Mouse (Mus musculus) spleen, adult 2 months (tissue): ENCODE measurements at regions not wholly inside any gene's neighbourhood (a gene's known extent, or its start where the extent isn't known, plus 50 kb on each side); places are given as distances from the start of the nearest gene placed in this dataset.

Experiments used
- CTCF ChIP-seq: fragments of 200-500 bp; IDR thresholded peaks from 2 replicates; pipeline ENCODE4 v1.5.1; 2011; ENCODE audit warnings: mild to moderate bottlenecking, inconsistent platforms; ENCODE audit not compliant: insufficient read depth, insufficient read length, insufficient replicate concordance; ENCODE audit errors: extremely low read depth
- POLR2A ChIP-seq: fragments of 200-500 bp; IDR thresholded peaks from 2 replicates; pipeline ENCODE4 v1.6.1; 2011; ENCODE audit warnings: low read depth, low read length, inconsistent platforms

DNA sequence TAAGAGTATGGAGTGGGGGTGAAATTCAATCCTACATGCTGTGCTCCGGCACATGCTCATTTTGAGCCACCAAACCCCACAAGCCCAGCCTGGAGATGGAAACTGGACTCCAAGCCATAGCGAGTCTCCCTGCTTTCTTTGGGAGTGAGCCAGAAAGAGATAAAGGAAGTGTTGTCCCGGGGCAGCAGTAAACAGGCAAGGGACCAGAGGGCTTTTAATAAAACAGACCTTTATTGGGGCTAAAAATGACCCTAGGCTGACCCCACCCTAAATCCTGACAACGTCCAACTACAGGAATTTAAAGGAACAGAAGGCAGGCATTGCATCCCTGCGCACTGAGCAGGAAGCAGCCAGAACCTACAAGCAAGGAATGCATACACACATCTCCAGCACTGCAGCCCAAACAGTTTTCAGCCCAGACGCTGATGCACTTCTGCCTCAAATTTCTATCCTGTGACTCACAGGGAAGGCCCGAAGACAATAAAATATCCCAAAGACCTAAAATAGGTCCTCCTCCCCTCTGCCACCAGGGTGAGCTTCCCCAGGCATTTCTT, 87.9 kb upstream of the Ankrd1 start:
- no peak for TF ChIP-seq CTCF
- TF ChIP-seq POLR2A: no peak
